Mouse (Mus musculus): ENCODE data around the gene Brd2.

Gene Brd2

DNA sequence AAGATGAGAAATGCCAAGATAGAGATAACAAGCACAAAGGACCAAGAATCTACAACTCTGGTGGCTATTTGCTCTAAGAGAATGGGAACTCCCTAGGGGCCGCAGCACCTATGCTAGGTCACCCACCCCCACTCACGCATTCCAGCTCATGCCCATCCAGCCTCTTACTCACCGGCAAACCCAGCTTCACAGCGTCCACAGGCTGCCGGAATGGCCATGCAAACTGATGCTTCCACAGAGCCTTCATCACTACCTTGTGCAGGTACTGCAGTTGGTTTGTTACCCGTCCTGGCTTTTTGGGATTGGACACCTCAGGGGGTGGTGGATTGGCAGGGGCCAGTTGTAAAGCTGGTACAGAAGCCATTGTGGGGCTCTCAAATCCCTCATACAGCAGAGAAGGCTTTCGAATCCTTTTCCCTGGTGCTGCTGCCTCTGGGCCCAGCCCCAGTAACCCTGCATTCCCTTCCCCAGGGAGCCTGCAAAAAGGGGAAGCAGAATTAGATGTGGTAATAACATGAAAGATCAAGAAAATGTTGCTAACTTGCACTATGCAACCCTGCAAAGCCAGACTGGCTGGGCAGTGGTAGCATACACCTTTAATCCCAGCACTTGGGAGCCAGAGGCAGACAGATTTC, 5.6 kb downstream of the Brd2 start:
- no peak for DNase-seq (ENCODE audit: low read depth, low spot score)

DNA sequence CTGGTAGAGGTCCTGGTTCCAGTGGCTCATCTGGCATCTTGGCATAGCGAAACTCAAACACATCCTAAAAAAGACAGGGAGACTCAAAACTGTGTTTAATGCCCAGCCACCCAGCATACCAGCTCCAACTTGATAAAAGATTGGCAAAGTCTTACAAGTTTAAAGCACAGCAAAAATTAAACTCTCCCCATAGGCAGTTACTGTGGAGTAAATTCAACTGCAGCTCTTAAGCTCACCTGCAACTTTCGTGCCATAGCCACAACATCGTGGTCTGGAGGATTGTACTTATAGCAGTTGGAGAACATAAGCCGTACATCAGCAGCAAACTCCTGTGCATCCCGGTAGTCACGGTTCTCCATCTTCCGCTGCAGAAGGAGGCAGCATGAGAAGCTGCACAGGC, 8.3 kb downstream of the Brd2 start:
- DNase-seq (ENCODE audit: low read depth, low spot score) = no peak

GRCm38 (mm10) chr17:34110309-34110708, 12.1 kb downstream of the Brd2 start:
- no peak for DNase-seq (ENCODE audit: low read depth, low spot score)

DNA sequence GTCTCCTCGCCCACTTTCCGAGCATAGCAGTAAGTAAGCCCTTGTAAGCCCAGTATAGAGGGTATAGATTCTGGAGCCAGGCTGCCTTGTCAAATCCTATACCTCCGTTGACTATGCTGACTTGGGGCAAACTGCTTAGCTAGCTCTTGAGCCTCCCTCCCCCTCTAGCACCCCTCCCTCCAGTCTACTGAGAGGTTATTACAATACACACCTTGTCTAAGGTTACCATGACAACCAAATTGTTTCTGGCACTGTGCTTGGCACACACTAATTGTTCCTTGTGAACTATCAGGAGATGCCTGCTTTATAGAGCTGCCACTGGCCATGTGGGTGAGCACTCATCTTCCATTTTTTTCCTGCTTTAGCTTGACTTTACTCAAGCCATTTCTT, 12.6 kb downstream of the Brd2 start:
- DNase-seq (ENCODE audit: low read depth, low spot score) = no peak

- DNase-seq (ENCODE audit: low read depth, low spot score) = no peak
Measured at GRCm38 (mm10) chr17:34109038-34109805, 13.2 kb downstream of the Brd2 start.

DNA sequence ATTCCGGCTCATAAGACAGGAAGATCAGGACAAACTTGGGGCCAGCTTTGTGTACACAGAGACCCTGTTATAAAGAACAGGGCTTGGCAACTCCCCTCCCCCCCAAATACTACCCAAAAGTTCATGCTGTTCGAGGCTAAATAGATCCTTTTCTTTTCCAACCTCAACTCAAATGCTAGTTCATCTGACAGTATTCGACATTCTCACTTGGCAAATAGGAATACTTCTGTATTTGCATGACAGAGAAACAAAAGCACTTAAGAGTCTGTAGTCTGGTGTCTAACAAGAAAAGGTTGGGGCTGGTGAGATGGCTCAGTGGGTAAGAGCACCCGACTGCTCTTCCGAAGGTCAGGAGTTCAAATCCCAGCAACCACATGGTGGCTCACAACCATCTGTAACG, 14.0 kb downstream of the Brd2 start:
- DNase-seq (ENCODE audit: low read depth, low spot score) = no peak

GRCm38 (mm10) chr17:34107109-34107867, 15.1 kb downstream of the Brd2 start:
- DNase-seq (ENCODE audit: low read depth, low spot score) = no peak

- no peak for DNase-seq (ENCODE audit: low read depth, low spot score)
Measured at GRCm38 (mm10) chr17:34106555-34106954, 15.9 kb downstream of the Brd2 start.

DNA sequence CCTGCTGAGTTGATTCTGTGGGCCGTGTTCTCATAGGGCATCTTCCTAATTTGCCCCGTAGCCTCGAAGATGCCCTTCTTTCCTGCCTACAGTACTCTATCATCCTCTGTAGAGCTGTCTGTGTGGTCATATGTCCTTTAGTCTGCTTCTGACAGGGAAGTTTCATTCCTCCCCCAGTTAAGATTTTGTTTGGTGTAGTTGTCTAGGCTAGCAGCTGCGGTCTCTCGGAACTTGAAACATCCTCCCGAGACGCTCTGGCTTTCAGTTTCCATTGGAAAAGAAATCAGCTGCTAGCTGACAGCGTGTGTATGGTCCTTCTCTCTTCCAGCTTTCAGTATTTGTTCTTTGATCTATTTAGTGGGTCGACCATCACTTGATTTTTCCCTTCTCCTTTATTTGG, 17.6 kb downstream of the Brd2 start:
- no peak for DNase-seq (ENCODE audit: low read depth, low spot score)

- no peak for DNase-seq (ENCODE audit: low read depth, low spot score)
Measured at GRCm38 (mm10) chr17:34102831-34103230, 19.6 kb downstream of the Brd2 start.

DNA sequence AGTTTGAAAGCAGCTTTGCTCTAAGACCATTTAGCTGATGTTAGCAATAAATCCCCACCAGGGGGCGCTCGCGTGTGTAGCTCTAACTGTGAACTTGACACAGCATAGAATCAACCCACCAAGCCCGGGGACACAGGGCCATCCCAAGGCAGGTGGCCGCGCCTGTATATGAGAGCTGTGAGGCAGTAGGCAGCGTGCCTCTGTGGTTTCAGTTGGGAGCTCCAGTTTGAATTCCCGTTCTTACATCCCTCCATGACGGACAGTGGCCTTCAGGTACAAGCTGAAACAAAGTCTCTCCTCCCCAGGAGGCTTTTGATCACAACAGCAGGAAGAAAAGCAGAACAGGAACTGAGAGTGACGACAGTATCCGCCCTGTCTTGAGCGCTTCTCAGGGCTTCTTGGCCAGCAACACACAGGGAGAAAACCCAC, 20.8 kb downstream of the Brd2 start:
- DNase-seq (ENCODE audit: low read depth, low spot score) = peak; percentile 80

GRCm38 (mm10) chr17:34101185-34101584, 21.2 kb downstream of the Brd2 start:
- no peak for DNase-seq (ENCODE audit: low read depth, low spot score)

- no peak for DNase-seq (ENCODE audit: low read depth, low spot score)
Measured at GRCm38 (mm10) chr17:34099531-34099930, 22.9 kb downstream of the Brd2 start.

DNA sequence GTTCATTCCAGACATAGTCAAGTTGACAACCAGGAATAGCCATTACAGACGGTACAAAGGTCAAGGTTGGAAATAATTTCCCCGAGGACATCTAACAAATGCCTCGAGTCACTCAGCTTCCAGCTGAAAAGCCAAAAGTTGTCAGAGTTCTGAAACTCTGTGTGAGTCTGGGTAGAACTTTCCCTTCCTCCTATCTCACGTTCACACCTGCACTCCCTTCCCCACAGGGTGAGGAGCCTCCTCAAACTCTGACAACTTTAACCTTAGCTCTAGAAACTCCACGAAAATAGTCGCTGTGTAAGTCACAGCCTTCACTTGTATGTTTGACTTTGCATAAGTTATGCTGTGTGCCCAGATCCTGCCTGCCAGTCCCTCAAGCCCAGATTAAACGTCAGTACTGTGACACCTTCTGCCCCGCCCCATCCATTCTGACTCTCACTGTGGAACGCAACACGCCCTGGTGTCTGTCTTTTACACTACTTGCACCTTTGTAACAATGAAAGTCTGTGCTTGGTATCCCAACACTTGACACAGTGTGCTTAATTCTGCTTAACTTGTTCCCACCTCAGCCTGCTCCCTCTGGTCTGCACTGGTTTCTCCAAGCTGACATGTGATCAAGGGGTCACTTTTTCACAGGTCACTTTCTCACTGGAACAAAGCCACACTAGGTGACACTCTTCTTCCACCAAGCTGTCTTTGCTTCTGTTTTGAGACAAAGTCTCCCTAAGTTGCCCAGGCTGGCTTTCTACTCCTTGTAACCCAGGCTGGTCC, 23.5 kb downstream of the Brd2 start:
- DNase-seq (ENCODE audit: low read depth, low spot score) = no peak

DNA sequence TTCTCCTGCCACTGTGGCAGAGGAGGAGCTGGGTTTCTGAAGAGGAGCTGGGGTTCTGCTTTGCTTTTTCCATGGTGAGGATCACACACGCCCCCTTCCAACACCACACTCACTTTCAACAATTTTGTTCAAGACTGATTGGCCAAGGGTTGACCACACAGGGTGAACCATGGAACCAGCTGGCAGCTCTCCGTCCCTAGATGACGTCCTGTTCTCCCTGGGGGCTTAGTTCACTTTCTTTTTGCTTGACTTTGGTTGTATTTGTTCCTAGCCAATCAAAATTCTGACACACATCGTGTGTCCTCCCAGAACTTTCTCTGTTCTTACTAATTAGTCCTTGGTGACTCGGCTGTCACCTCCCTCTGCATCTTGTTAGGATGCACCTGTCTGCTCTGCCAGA, 25.2 kb downstream of the Brd2 start:
- no peak for DNase-seq (ENCODE audit: low read depth, low spot score)

GRCm38 (mm10) chr17:34096497-34097010, 25.9 kb downstream of the Brd2 start:
- DNase-seq (ENCODE audit: low read depth, low spot score) = no peak

DNA sequence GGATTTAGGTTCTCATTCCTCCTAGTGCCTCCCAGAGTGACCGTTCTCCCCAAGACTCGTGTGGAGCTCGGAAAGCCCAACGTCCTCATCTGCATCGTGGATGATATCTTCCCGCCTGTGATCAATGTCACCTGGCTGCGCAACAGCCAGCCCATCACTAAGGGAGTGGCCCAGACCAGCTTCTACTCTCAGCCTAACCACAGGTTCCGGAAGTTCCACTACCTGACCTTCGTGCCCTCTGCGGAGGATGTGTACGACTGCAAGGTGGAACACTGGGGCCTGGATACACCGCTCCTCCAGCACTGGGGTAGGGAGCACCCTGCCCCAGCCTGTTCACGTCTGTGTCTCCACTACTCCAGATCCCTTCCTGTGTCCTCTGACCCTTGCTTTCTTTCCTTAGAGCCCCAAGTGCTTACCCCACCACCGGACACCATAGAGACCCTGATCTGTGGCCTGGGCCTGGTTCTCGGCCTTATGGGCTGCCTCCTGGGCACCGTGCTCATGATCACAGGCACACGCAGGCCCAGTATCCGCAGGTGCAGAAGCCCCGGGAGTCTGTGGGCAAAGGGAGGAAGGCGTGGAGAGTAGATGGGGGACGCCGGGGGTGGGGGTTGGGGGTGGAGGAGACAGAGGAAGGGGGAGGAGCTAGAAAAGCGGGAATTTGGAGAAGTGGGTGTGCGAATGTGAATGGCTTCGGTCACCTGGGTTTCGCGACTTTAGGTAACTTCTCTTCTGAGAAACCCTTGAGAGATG, 28.0 kb downstream of the Brd2 start:
- DNase-seq (ENCODE audit: low read depth, low spot score) = no peak

- no peak for DNase-seq (ENCODE audit: low read depth, low spot score)
Measured at GRCm38 (mm10) chr17:34093199-34093874, 29.1 kb downstream of the Brd2 start.

GRCm38 (mm10) chr17:34092197-34092875, 30.1 kb downstream of the Brd2 start, which contains the start of gene H2-Oa:
Gene H2-Oa, plus strand, starts transcription at chr17:34092340.
- DNase-seq (ENCODE audit: low read depth, low spot score) = no peak

DNA sequence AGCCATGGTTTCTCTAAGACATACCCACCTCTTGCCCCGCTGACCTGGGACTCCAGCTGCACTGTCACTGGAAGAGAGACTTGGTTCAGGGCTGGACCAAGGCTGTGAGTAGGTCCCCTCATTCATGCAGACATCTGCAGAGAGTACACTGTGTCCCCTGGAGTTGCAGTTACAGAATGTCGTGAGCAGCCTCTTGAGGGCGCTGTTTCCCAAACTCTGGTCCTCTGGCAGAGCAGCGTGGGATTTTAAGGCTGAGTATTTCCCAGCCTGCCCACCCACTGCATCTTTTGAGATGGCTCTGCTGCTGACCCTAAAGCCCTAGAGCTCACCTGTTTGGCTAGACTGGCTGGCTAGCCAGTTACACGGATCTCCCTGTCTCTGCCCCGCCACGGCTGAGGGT, 31.5 kb downstream of the Brd2 start:
- DNase-seq (ENCODE audit: low read depth, low spot score) = no peak

All from retina, adult 2 months (tissue).